Mouse (Mus musculus): ENCODE measurements around the gene Tmem260.

The Tmem260 gene

GRCm38 (mm10) chr14:48481591-48481990 is 35.7 kb downstream of the Tmem260 start:
- no peak for DNase-seq (ENCODE audit: low read depth, low spot score)

- no peak for DNase-seq (ENCODE audit: low read depth, low spot score)
Measured at GRCm38 (mm10) chr14:48482762-48483161, 36.8 kb downstream of the Tmem260 start.

- DNase-seq (ENCODE audit: low read depth, low spot score) = no peak
Measured at GRCm38 (mm10) chr14:48493896-48494295, 48.0 kb downstream of the Tmem260 start.

GRCm38 (mm10) chr14:48502573-48502972 is 56.6 kb downstream of the Tmem260 start:
- DNase-seq (ENCODE audit: low read depth, low spot score) = no peak

- DNase-seq (ENCODE audit: low read depth, low spot score) = no peak
Measured at GRCm38 (mm10) chr14:48503691-48504565, 58.0 kb downstream of the Tmem260 start.

- no peak for DNase-seq (ENCODE audit: low read depth, low spot score)
Measured at GRCm38 (mm10) chr14:48504566-48504950, 58.6 kb downstream of the Tmem260 start.

GRCm38 (mm10) chr14:48505606-48506005 is 59.7 kb downstream of the Tmem260 start:
- DNase-seq (ENCODE audit: low read depth, low spot score) = no peak

GRCm38 (mm10) chr14:48507376-48507775 is 61.5 kb downstream of the Tmem260 start:
- no peak for DNase-seq (ENCODE audit: low read depth, low spot score)

GRCm38 (mm10) chr14:48509131-48509530 is 63.2 kb downstream of the Tmem260 start:
- DNase-seq (ENCODE audit: low read depth, low spot score) = no peak

- DNase-seq (ENCODE audit: low read depth, low spot score) = no peak
Measured at GRCm38 (mm10) chr14:48513098-48513823, 67.3 kb downstream of the Tmem260 start.

GRCm38 (mm10) chr14:48513824-48514493 is 68.0 kb downstream of the Tmem260 start:
- DNase-seq (ENCODE audit: low read depth, low spot score) = no peak

- DNase-seq (ENCODE audit: low read depth, low spot score) = no peak
Measured at GRCm38 (mm10) chr14:48514620-48515019, 68.7 kb downstream of the Tmem260 start.

- no peak for DNase-seq (ENCODE audit: low read depth, low spot score)
Measured at GRCm38 (mm10) chr14:48515538-48515937, 69.6 kb downstream of the Tmem260 start.

GRCm38 (mm10) chr14:48523361-48523760 is 77.4 kb downstream of the Tmem260 start:
- DNase-seq (ENCODE audit: low read depth, low spot score) = no peak

GRCm38 (mm10) chr14:48524135-48524534 is 78.2 kb downstream of the Tmem260 start:
- no peak for DNase-seq (ENCODE audit: low read depth, low spot score)

- DNase-seq (ENCODE audit: low read depth, low spot score) = no peak
Measured at GRCm38 (mm10) chr14:48525055-48525454, 79.1 kb downstream of the Tmem260 start.

- DNase-seq (ENCODE audit: low read depth, low spot score) = no peak
Measured at GRCm38 (mm10) chr14:48530629-48531028, 84.7 kb downstream of the Tmem260 start.

GRCm38 (mm10) chr14:48537795-48538766 is 92.2 kb downstream of the Tmem260 start:
- DNase-seq (ENCODE audit: low read depth, low spot score) = peak; percentile 2

- DNase-seq (ENCODE audit: low read depth, low spot score) = no peak
Measured at GRCm38 (mm10) chr14:48545166-48545565, 99.2 kb downstream of the Tmem260 start.

GRCm38 (mm10) chr14:48546009-48546408 is 100.1 kb downstream of the Tmem260 start:
- DNase-seq (ENCODE audit: low read depth, low spot score) = no peak

- no peak for DNase-seq (ENCODE audit: low read depth, low spot score)
Measured at GRCm38 (mm10) chr14:48549703-48550102, 103.8 kb downstream of the Tmem260 start.
